Mouse (Mus musculus) brain, embryonic 14.5 days (tissue): ENCODE measurements around the gene Gdf1.

Source experiments
- CTCF ChIP-seq: fragments of 200-500 bp; IDR thresholded peaks from 2 replicates; pipeline ENCODE4 v1.5.1; 2012; ENCODE audit warnings: inconsistent platforms, mild to moderate bottlenecking, moderate library complexity, borderline replicate concordance; ENCODE audit not compliant: insufficient read depth, insufficient read length; ENCODE audit errors: extremely low read depth
- POLR2A ChIP-seq: fragments of 200-500 bp; IDR thresholded peaks from 2 replicates; pipeline ENCODE4 v1.6.1; 2012; ENCODE audit warnings: mild to moderate bottlenecking, inconsistent platforms, borderline replicate concordance; ENCODE audit not compliant: poor library complexity, insufficient read depth, insufficient read length, severe bottlenecking; ENCODE audit errors: extremely low read depth

DNA sequence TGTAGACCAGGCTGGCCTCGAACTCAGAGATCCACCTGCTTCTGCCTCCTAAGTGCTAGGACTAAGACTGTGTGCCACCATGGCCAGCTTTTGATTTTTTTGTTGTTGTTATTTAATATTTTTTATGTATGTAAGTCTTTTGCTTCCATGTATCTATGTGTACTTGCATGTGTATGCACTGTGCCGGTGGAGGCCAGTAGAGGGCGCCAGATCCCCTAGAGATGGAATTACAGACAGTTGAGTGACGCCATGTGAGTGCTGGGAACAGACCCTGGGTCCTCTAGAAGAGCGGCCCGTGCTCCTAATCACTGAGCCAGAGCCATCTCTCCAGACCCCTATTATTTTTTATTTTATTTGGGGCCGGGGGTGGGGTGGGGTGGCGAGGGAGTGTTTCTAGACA, 42.9 kb upstream of the Gdf1 start:
- TF ChIP-seq POLR2A (no peak), CTCF (peak; percentile 40; the same call in 1 of the 2 replicates)
